Mouse (Mus musculus): ENCODE measurements around the gene Cnnm4.

The Cnnm4 gene

GRCm38 (mm10) chr1:36471181-36472105, at the start of gene Cnnm4:
Gene Cnnm4 (plus strand): TSS chr1:36471620.
- DNase-seq, result peak; percentile 95

- no peak for DNase-seq
These were observed 41.9 kb upstream of the Cnnm4 start for GRCm38 (mm10) chr1:36429511-36429910.

- DNase-seq, result no peak
These were observed 38.4 kb upstream of the Cnnm4 start for GRCm38 (mm10) chr1:36432999-36433398.

GRCm38 (mm10) chr1:36433616-36434015, 37.8 kb upstream of the Cnnm4 start:
- DNase-seq, result no peak

GRCm38 (mm10) chr1:36435071-36435470, 36.3 kb upstream of the Cnnm4 start:
- DNase-seq, result no peak

- DNase-seq, result no peak
These were observed 34.9 kb upstream of the Cnnm4 start for GRCm38 (mm10) chr1:36436515-36436914.

- DNase-seq, result no peak
These were observed 34.2 kb upstream of the Cnnm4 start for GRCm38 (mm10) chr1:36437223-36437622.

- DNase-seq, result no peak
These were observed 30.3 kb upstream of the Cnnm4 start for GRCm38 (mm10) chr1:36441101-36441500.

GRCm38 (mm10) chr1:36444471-36445464, 26.7 kb upstream of the Cnnm4 start, which contains the start of gene Lman2l:
Gene Lman2l (minus strand): TSS chr1:36445271.
- peak; percentile 99 for DNase-seq

GRCm38 (mm10) chr1:36445508-36445907, 25.9 kb upstream of the Cnnm4 start:
- no peak for DNase-seq

GRCm38 (mm10) chr1:36446106-36446824, 25.2 kb upstream of the Cnnm4 start:
- no peak for DNase-seq

- DNase-seq, result no peak
These were observed 24.6 kb upstream of the Cnnm4 start for GRCm38 (mm10) chr1:36446841-36447240.

GRCm38 (mm10) chr1:36454055-36454815, 17.2 kb upstream of the Cnnm4 start:
- no peak for DNase-seq

- no peak for DNase-seq
These were observed 13.9 kb upstream of the Cnnm4 start for GRCm38 (mm10) chr1:36457388-36458014.

GRCm38 (mm10) chr1:36458169-36458568, 13.3 kb upstream of the Cnnm4 start:
- DNase-seq, result no peak

- DNase-seq, result no peak
These were observed 9.6 kb upstream of the Cnnm4 start for GRCm38 (mm10) chr1:36461829-36462228.

- DNase-seq, result no peak
These were observed 5.7 kb upstream of the Cnnm4 start for GRCm38 (mm10) chr1:36465641-36466160.

GRCm38 (mm10) chr1:36467446-36467845, 4.0 kb upstream of the Cnnm4 start:
- no peak for DNase-seq

- no peak for DNase-seq
These were observed 1.5 kb upstream of the Cnnm4 start for GRCm38 (mm10) chr1:36469811-36470444.

GRCm38 (mm10) chr1:36472106-36472440, 653 bp downstream of the Cnnm4 start:
- no peak for DNase-seq

Measured in embryo, embryonic 11 days (tissue).